Mouse (Mus musculus) right cerebral cortex, adult 2 months (tissue): ENCODE results near the gene Lrrc8a.

Source experiments
- DNase-seq, 2 experiments: peaks; one replicate each; pipeline ENCODE4 v3.0.0; 2021 to 2022; ENCODE audit warnings: low spot score in 2 of 2

Gene Lrrc8a

GRCm38 (mm10) chr2:30299525-30299924, 62.0 kb downstream of the Lrrc8a start:
- DNase-seq = no peak

- DNase-seq = no peak
Observed at GRCm38 (mm10) chr2:30299966-30300365, 62.5 kb downstream of the Lrrc8a start.

GRCm38 (mm10) chr2:30306087-30306486, 68.6 kb downstream of the Lrrc8a start:
- no peak for DNase-seq

- no peak for DNase-seq
Observed at GRCm38 (mm10) chr2:30309351-30309750, 71.8 kb downstream of the Lrrc8a start.

GRCm38 (mm10) chr2:30311481-30311880, 74.0 kb downstream of the Lrrc8a start:
- DNase-seq = no peak
